Comparison of ENCODE assay signal across 9 mouse cellular contexts in the genomic region with DNA sequence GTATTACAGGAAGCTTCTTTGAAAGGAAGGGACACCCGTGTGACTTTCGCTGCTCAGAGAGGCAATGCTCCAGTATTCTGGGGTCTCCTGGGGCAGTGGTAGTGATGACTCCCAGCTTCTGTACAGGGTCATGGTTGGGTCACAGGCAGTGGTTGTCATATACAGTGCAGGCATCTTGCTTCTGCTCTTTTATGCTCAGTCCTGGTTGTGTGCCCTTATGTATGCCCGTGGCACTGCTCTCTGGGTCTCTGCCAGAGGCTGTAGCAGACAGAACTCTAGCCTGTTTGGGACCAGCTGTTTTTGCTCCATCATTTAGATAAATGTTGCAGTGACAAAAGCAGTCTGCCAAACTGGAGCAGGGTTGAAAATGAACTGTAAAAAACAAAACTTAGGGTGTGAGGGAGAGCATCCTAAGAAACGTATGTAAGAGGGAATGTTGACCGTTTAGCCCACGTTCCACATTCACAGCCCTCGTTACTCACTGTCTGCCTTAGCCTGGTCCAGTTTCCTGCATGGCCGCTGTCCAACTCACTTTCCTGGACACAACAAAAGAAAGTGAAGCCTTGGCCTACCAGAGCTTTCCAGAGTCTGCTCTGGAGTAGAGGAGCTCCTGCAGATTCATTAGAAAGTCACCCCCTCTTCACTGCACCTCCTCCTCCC. TPM values are rescaled to one million over a fixed set of nuclear protein-coding genes. Genes with fewer than 3 reads are reported as not detected.
DNase-seq lines count a peak whose midpoint lies in the region; ATAC-seq and TF ChIP-seq lines count a peak whose summit lies in the region.
"Had no signal": no experiment of that assay in that cellular context is flagged by ENCODE, and none has a peak within 500 bp of the region (broad histone marks: within the 10 kb centered on the region; RNA-seq: fewer than 3 reads in every experiment).

No protein-coding gene starts in this region.

- no peak overlapping the region for H3K9ac ChIP-seq in forebrain, embryonic 16.5 days (replicated peaks; ENCODE audit: low read depth, low read length)

- WGBS in forebrain, embryonic 16.5 days: 73% methylated on average over 8 of the region's 8 CpGs

- no peaks in the 10 kb centered on the region for H3K9me3 ChIP-seq in forebrain, embryonic 16.5 days (ENCODE audit: control insufficient read depth, low read length)

- intact Hi-C loops in gastrocnemius, adult 2 months (cut with DNase I): no loop called here
- intact Hi-C loops in gastrocnemius, postnatal 36 days (cut with DNase I): no loop called here

- DNase-seq in gastrocnemius, adult 2 months: peak; percentile 49
- no peak for DNase-seq in gastrocnemius, postnatal 36 days
- peak; percentile 46 for DNase-seq in urinary bladder, postnatal 14 days (ENCODE audit: low spot score)
- no peak for DNase-seq in urinary bladder, adult 2 months (ENCODE audit: low spot score)
- DNase-seq in kidney, postnatal 25 days: peak; percentile 75 to 78
- DNase-seq in urinary bladder, adult 18-20 months (ENCODE audit: low spot score in 2 of 2): no peak
- no peak for DNase-seq in thymus, postnatal 36 days

- no peak for TF ChIP-seq CTCF in gastrocnemius, adult 2 months (IDR thresholded peaks at IDR 0.05)

- H3K27ac ChIP-seq in gastrocnemius, adult 2 months: peak overlapping the region; percentile 51; the same call in 1 of the 2 replicates
- no peak overlapping the region for H3K27ac ChIP-seq in forebrain, embryonic 16.5 days (ENCODE audit: low read length)

- no peaks in the 10 kb centered on the region for H3K27me3 ChIP-seq in forebrain, embryonic 16.5 days (replicated peaks; ENCODE audit: control insufficient read depth, insufficient read depth, low read length)

- H3K36me3 ChIP-seq in forebrain, embryonic 16.5 days (ENCODE audit: control insufficient read depth, insufficient read depth): peaks cover 28% of the 10 kb centered on the region

- no peak for ATAC-seq in forebrain, embryonic 16.5 days

- H3K4me3 ChIP-seq in gastrocnemius, adult 2 months: no peak overlapping the region
- no peak overlapping the region for H3K4me3 ChIP-seq in forebrain, embryonic 16.5 days (replicated peaks; ENCODE audit: low read length)

- H3K4me1 ChIP-seq in forebrain, embryonic 16.5 days (replicated peaks; ENCODE audit: control insufficient read depth, insufficient read depth, low read length): no peaks in the 10 kb centered on the region

- no peak overlapping the region for H3K4me2 ChIP-seq in forebrain, embryonic 16.5 days (ENCODE audit: low read length)

RNA-seq across cellular contexts. Expression of gene Muc6, which starts 43.3 kb away (rescaled TPM):
- not detected for total RNA-seq in gastrocnemius, adult 2 months (2021)
- total RNA-seq in gastrocnemius, postnatal 36 days (2021): not detected
- 0.01 and 0.03 TPM in 2 replicates for polyA plus RNA-seq in urinary bladder, adult 2 months (2012; rRNA removed)
- polyA plus RNA-seq in forebrain, embryonic 16.5 days (2015; fragmentation: Nextera tagmentation; extraction: Ambion mirVana): 0.15 and 0.20 TPM in 2 replicates
- total RNA-seq: gastrocnemius, postnatal 4 days had no signal

RNA-seq across cellular contexts. Expression of gene Ap2a2, which starts 49.9 kb away (rescaled TPM):
- total RNA-seq in gastrocnemius, adult 2 months (2021): 10 to 100 TPM; 52.2 to 52.9 TPM
- 10 to 100 TPM; 45.3 to 46.6 TPM for total RNA-seq in gastrocnemius, postnatal 36 days (2021)
- polyA plus RNA-seq in urinary bladder, adult 2 months (2012; rRNA removed): 19.8 and 32.9 TPM in 2 replicates
- 123 TPM in 2 replicates for polyA plus RNA-seq in forebrain, embryonic 16.5 days (2015; fragmentation: Nextera tagmentation; extraction: Ambion mirVana)

Comparison
In these comparisons a context has a peak if more than half of its experiments do, and no peak if none do; other contexts are left out.
1. DNase-seq: peak in gastrocnemius, adult 2 months (single experiment), urinary bladder, postnatal 14 days (single experiment) and kidney, postnatal 25 days (2 of 2); none in gastrocnemius, postnatal 36 days (0 of 2), urinary bladder, adult 2 months (single experiment), urinary bladder, adult 18-20 months (0 of 2) and thymus, postnatal 36 days (0 of 2).